Mouse (Mus musculus): ENCODE results near the gene St3gal4. TPM values are rescaled to one million over a fixed set of nuclear protein-coding genes. Genes with fewer than 3 reads are reported as not detected.

Gene St3gal4
- total and polyA plus RNA-seq, 3 experiments, result 11.9 to 29.5 (median 26.1) TPM

DNA sequence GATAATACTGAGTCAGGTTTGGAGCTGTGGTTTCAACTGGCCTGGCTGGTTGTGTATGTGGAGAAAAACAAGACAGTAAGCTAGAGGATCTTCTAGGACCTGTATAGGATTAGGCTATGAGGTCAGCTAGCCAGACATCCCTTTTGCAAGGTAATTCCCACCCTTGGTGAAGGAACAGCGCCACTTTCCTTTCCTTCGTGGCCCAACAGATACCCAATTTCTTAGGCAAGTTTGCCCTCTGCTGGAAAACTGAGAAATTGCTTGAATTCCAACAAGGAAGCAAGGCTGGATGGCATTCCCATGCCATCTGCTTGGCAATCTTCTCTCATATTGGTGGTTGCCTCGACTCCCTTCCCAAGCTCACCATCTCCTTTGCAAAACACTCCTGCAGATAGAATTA, 99.7 kb downstream of the St3gal4 start:
- H3K27ac ChIP-seq, result no peak overlapping the region
- H3K27me3 ChIP-seq (ENCODE audit: control insufficient read depth, insufficient read depth, low read length), result no peaks in the 10 kb centered on the region
- no peak for DNase-seq
- WGBS, result 5% methylated on average over 3 of the region's 3 CpGs
- H3K79me2 ChIP-seq (replicated peaks; ENCODE audit: control insufficient read depth, insufficient read depth, low read length), result no peaks in the 10 kb centered on the region
- intact Hi-C loops (cut with DNase I), result loop anchor here (2.0 to 10.0 kb wide), 5 partner anchors 163 to 1162 kb away; no protein-coding TSS in a partner anchor
- no peaks in the 10 kb centered on the region for H3K4me1 ChIP-seq (ENCODE audit: control insufficient read depth, insufficient read depth, low read length)
- H3K4me3 ChIP-seq, result no peak overlapping the region
- TF ChIP-seq POLR2A (IDR thresholded peaks at IDR 0.05; ENCODE audit: insufficient read depth, low read depth, low read length) (no peak), EP300 (IDR thresholded peaks at IDR 0.05; ENCODE audit: insufficient read depth, low read depth, low read length) (no peak), CTCF (IDR thresholded peaks at IDR 0.05) (peak; percentile 95)
- H3K9ac ChIP-seq (ENCODE audit: low read depth, low read length), result no peak overlapping the region
- H3K36me3 ChIP-seq (ENCODE audit: control insufficient read depth, insufficient read depth, low read length), result no peaks in the 10 kb centered on the region

DNA sequence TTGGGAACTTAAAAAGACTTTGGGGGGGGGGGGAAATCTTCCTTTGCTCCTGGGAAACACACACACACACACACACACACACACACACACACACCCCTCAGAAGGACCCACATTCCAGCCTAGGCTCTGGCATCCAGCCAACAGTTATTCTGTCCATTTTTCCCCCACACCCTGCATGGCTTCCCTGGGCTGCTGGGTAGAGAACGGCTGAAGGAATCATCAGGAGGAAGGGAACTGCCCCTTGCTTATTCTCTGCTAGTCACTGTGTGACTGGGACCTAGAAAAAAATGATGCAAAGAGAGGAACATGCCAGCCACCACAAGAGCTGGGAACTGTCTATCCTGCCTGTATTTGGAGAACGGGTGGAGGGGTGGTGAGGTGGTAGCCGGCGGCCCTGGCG, 101.0 kb downstream of the St3gal4 start:
- intact Hi-C loops (cut with DNase I), result loop anchor here (1.0 to 10.0 kb wide), 6 partner anchors 161 to 1161 kb away; no protein-coding TSS in a partner anchor
- Histone ChIP-seq H3K27me3 (ENCODE audit: control insufficient read depth, insufficient read depth, low read length) (no peaks in the 10 kb centered on the region), H3K4me3 (no peak overlapping the region), H3K36me3 (ENCODE audit: control insufficient read depth, insufficient read depth, low read length) (no peaks in the 10 kb centered on the region), H3K4me1 (ENCODE audit: control insufficient read depth, insufficient read depth, low read length) (no peaks in the 10 kb centered on the region), H3K79me2 (replicated peaks; ENCODE audit: control insufficient read depth, insufficient read depth, low read length) (no peaks in the 10 kb centered on the region), H3K27ac (no peak overlapping the region), H3K9ac (ENCODE audit: low read depth, low read length) (no peak overlapping the region)
- no peak for TF ChIP-seq CTCF (IDR thresholded peaks at IDR 0.05)
- DNase-seq, result no peak
- WGBS, result 38% methylated on average over 5 of the region's 5 CpGs

GRCm38 (mm10) chr9:35017563-35017962, 101.5 kb downstream of the St3gal4 start:
- intact Hi-C loops (cut with DNase I), result loop anchor here (1.0 to 10.0 kb wide), 4 partner anchors 34 to 1160 kb away; no protein-coding TSS in a partner anchor
- Histone ChIP-seq H3K79me2 (replicated peaks; ENCODE audit: control insufficient read depth, insufficient read depth, low read length) (no peaks in the 10 kb centered on the region), H3K27me3 (ENCODE audit: control insufficient read depth, insufficient read depth, low read length) (no peaks in the 10 kb centered on the region), H3K36me3 (ENCODE audit: control insufficient read depth, insufficient read depth, low read length) (no peaks in the 10 kb centered on the region), H3K27ac (no peak overlapping the region), H3K9ac (ENCODE audit: low read depth, low read length) (no peak overlapping the region), H3K4me1 (ENCODE audit: control insufficient read depth, insufficient read depth, low read length) (no peaks in the 10 kb centered on the region), H3K4me3 (no peak overlapping the region)
- TF ChIP-seq CTCF (IDR thresholded peaks at IDR 0.05) (no peak), EP300 (IDR thresholded peaks at IDR 0.05; ENCODE audit: insufficient read depth, low read depth, low read length) (no peak), POLR2A (IDR thresholded peaks at IDR 0.05; ENCODE audit: insufficient read depth, low read depth, low read length) (no peak)
- no peak for DNase-seq
- WGBS, result 13% methylated on average over 13 of the region's 13 CpGs

DNA sequence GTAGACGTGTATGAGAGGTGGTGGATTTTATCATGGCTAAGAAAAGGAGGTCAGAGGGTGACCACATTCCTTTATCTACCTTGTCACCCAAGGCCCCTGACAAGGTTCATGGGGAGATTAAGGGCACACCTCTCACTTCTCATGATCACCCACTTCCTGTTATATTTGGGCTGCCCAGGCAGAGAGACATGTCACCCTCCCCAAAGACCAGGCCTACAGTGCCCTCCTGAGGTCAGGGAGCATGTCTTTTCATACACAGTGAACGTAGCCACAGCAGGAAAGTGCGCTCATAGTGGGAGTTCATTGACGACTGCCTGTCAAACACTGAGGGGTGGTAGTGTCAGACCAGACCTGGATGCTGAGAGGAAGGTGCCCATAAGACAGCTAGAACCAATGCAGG, 102.3 kb downstream of the St3gal4 start:
- intact Hi-C loops (cut with DNase I), result loop anchor here (1.0 to 10.0 kb wide), 4 partner anchors 33 to 1159 kb away; no protein-coding TSS in a partner anchor
- no peak overlapping the region for H3K27ac ChIP-seq
- no peaks in the 10 kb centered on the region for H3K4me1 ChIP-seq (ENCODE audit: control insufficient read depth, insufficient read depth, low read length)
- peak; percentile 43 to 55 for DNase-seq
- WGBS, result 45% methylated on average over 4 of the region's 4 CpGs
- no peak overlapping the region for H3K9ac ChIP-seq (ENCODE audit: low read depth, low read length)
- H3K36me3 ChIP-seq (ENCODE audit: control insufficient read depth, insufficient read depth, low read length), result no peaks in the 10 kb centered on the region
- peak; percentile 87; the same call in 1 of the 2 replicates for TF ChIP-seq EP300 (IDR thresholded peaks at IDR 0.05; ENCODE audit: insufficient read depth, low read depth, low read length)
- TF ChIP-seq POLR2A (IDR thresholded peaks at IDR 0.05; ENCODE audit: insufficient read depth, low read depth, low read length), result no peak
- TF ChIP-seq CTCF (IDR thresholded peaks at IDR 0.05), result peak; percentile 79
- no peak overlapping the region for H3K4me3 ChIP-seq
- H3K27me3 ChIP-seq (ENCODE audit: control insufficient read depth, insufficient read depth, low read length), result no peaks in the 10 kb centered on the region
- no peaks in the 10 kb centered on the region for H3K79me2 ChIP-seq (replicated peaks; ENCODE audit: control insufficient read depth, insufficient read depth, low read length)

- Histone ChIP-seq H3K4me1 (ENCODE audit: control insufficient read depth, insufficient read depth, low read length) (no peaks in the 10 kb centered on the region), H3K79me2 (replicated peaks; ENCODE audit: control insufficient read depth, insufficient read depth, low read length) (no peaks in the 10 kb centered on the region), H3K4me3 (no peak overlapping the region), H3K27ac (no peak overlapping the region), H3K27me3 (ENCODE audit: control insufficient read depth, insufficient read depth, low read length) (no peaks in the 10 kb centered on the region), H3K9ac (ENCODE audit: low read depth, low read length) (no peak overlapping the region), H3K36me3 (ENCODE audit: control insufficient read depth, insufficient read depth, low read length) (no peaks in the 10 kb centered on the region)
- DNase-seq, result no peak
- 83% methylated on average over 14 of the region's 14 CpGs for WGBS
- TF ChIP-seq EP300 (IDR thresholded peaks at IDR 0.05; ENCODE audit: insufficient read depth, low read depth, low read length) (no peak), CTCF (IDR thresholded peaks at IDR 0.05) (no peak), POLR2A (IDR thresholded peaks at IDR 0.05; ENCODE audit: insufficient read depth, low read depth, low read length) (no peak)
- intact Hi-C loops (cut with DNase I), result no loop called here
These were observed 111.2 kb downstream of the St3gal4 start for GRCm38 (mm10) chr9:35007697-35008341.

- Histone ChIP-seq H3K9ac (ENCODE audit: low read depth, low read length) (no peak overlapping the region), H3K27ac (no peak overlapping the region), H3K36me3 (ENCODE audit: control insufficient read depth, insufficient read depth, low read length) (no peaks in the 10 kb centered on the region), H3K27me3 (ENCODE audit: control insufficient read depth, insufficient read depth, low read length) (no peaks in the 10 kb centered on the region), H3K4me1 (ENCODE audit: control insufficient read depth, insufficient read depth, low read length) (no peaks in the 10 kb centered on the region; the same call in 1 of the 2 replicates), H3K79me2 (replicated peaks; ENCODE audit: control insufficient read depth, insufficient read depth, low read length) (no peaks in the 10 kb centered on the region), H3K4me3 (no peak overlapping the region)
- no peak for DNase-seq
- TF ChIP-seq EP300 (IDR thresholded peaks at IDR 0.05; ENCODE audit: insufficient read depth, low read depth, low read length) (no peak), POLR2A (IDR thresholded peaks at IDR 0.05; ENCODE audit: insufficient read depth, low read depth, low read length) (no peak), CTCF (IDR thresholded peaks at IDR 0.05) (no peak)
- 85% methylated on average over 4 of the region's 4 CpGs for WGBS
- intact Hi-C loops (cut with DNase I), result no loop called here
These were observed 115.0 kb downstream of the St3gal4 start for GRCm38 (mm10) chr9:35004113-35004512.

Measured in heart, adult 2 months (tissue).